Mouse (Mus musculus) brain, adult 10 weeks (tissue): ENCODE results near the gene Eif3i. TPM values are rescaled to one million over a fixed set of nuclear protein-coding genes. Genes with fewer than 3 reads are reported as not detected.

Experiments used
- polyA plus RNA-seq: library from polyadenylated mRNA; stranded (reverse); fragments of 350-450 nt; fragmentation: Illumina TruSeq; extraction: RNeasy Lipid Tissue Mini Kit (QIAGEN cat#74804); gene quantifications from one replicate; pipeline ENCODE4 v1.2.3, GENCODE M21; 2015; ENCODE audit warnings: low read depth, low replicate concordance

The Eif3i gene
- 229 TPM for polyA plus RNA-seq

GRCm38 (mm10) chr4:129600233-129601158, at the start of gene Eif3i, which contains the start of gene Tmem234:
Gene Eif3i, minus strand, starts transcription at chr4:129600648.
Gene Tmem234, plus strand, starts transcription at chr4:129600668.

DNA sequence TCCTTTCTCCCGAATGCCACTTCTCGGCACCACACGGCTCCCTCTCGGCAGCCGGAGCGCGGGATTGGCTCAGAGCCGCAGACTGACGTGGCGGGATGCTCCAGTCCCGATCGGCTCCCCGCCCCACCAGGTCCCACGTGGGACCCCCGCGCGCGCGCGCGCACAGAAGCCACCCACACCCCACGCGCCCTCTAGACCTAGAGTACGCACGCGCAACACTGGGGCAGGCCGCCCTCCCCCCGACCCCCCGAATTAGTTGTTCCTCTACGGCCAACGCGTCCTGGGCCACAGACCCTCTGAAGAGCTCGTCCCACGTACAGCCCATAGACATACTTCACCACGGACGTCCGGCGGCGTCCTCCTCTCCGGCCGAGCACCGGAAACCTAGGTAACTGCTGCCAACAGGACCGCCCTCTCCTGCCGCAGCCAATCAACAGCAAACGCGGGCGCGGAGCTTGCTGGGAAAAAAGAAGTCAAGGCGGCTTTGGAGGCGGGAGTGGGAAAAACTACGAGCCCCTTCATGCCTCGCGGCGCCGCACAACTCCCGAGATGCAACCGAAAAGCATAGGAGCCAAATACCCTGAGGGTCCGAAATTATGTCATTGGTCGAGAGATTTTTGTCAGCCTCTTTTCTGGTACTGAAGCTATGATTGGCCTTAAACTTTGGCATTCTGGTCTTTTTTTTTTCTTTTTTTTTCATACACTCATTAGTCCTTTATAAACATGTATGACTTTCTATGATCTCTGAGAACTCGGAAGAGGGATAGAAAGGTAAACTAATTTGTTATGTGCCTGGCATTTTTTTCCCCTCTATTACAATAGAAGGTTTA, 40.4 kb upstream of the Eif3i start, which contains the start of gene Txlna:
Gene Txlna, minus strand, starts transcription at position 428 of the 830 bp plus-strand sequence.

DNA sequence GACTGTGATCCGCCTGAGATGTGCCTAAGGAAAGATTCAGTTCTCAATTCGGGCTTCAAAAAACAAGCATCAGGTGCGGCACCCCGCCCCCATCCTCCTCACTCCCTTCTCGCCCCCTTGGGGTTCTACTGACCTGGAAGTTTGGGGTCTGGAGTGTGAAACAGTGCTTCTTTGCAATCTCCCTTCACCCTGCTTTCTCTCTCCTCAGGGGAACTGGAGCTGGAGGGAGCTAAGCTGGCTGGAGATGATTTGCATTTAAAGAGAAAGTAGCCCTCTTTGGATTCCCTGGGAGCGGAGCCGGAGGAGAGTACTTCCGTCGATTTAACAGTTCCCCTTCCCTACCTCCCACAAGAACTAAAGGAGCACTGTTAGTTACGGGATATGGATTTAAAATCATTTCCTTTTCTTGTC, 23.2 kb upstream of the Eif3i start, which contains the start of gene Ccdc28b:
Gene Ccdc28b, minus strand, starts transcription at position 267 of the 411 bp plus-strand sequence.

GRCm38 (mm10) chr4:129618786-129619691, 18.6 kb upstream of the Eif3i start, which contains the start of gene Iqcc:
Gene Iqcc, minus strand, starts transcription at chr4:129619099.

GRCm38 (mm10) chr4:129614093-129614492, 13.6 kb upstream of the Eif3i start, which contains the start of gene Dcdc2b:
Gene Dcdc2b, minus strand, starts transcription at chr4:129614257.

DNA sequence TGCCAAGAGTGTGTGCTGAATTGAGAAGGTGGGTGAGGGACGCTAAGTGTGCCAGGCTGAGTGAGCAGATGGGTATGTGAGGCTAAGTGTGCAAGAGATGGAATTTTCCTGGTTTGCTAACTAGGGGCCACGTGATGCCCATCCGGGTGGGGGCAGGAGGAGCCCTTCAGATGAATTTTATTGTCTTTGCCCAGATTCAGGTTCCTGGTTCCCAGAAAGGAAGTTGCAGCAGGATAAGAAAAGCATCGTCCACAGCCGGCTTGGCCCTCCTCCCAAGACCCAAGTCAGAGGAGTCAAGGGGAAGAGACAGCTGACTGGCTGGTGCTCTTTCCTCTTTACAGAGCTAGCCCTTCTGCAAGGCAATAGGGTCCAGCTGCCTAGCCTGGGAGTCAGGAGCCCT, 22.0 kb downstream of the Eif3i start, which contains the start of gene Fam167b:
Gene Fam167b, minus strand, starts transcription at position 84 of the 400 bp plus-strand sequence.

GRCm38 (mm10) chr4:129573430-129573829, 27.0 kb downstream of the Eif3i start, which contains the start of gene Lck:
Gene Lck, minus strand, starts transcription at chr4:129573641.

GRCm38 (mm10) chr4:129542592-129543141, 57.8 kb downstream of the Eif3i start, which contains the start of gene Hdac1:
Gene Hdac1, minus strand, starts transcription at chr4:129542713.

Other genes starting within 250 kb of the Eif3i start
- gene Zbtb8a, start 222.5 kb downstream of the Eif3i start, polyA plus RNA-seq, result 6.8 TPM
- gene Zbtb8b, start 159.8 kb downstream of the Eif3i start, polyA plus RNA-seq, result 3.6 TPM
- 50.2 TPM for gene Bsdc1, start 139.1 kb downstream of the Eif3i start, polyA plus RNA-seq
- gene Tssk3, start 109.6 kb downstream of the Eif3i start, polyA plus RNA-seq, result not detected
- gene Fam229a, start 109.5 kb downstream of the Eif3i start, polyA plus RNA-seq, result not detected
- 72.9 TPM for gene Marcksl1, start 87.1 kb downstream of the Eif3i start, polyA plus RNA-seq
- 38.9 TPM for gene Hdac1, start 57.9 kb downstream of the Eif3i start, polyA plus RNA-seq
- 2.3 TPM for gene Lck, start 27.0 kb downstream of the Eif3i start, polyA plus RNA-seq
- 1.2 TPM for gene Fam167b, start 22.1 kb downstream of the Eif3i start, polyA plus RNA-seq
- gene Tmem234, start within 50 bp of the Eif3i start, polyA plus RNA-seq, result 151 TPM
- gene Dcdc2b, start 13.6 kb upstream of the Eif3i start, polyA plus RNA-seq, result 5.6 TPM
- 33.5 TPM for gene Iqcc, start 18.5 kb upstream of the Eif3i start, polyA plus RNA-seq
- 55.4 TPM for gene Ccdc28b, start 23.3 kb upstream of the Eif3i start, polyA plus RNA-seq
- 33.5 TPM for gene Txlna, start 40.4 kb upstream of the Eif3i start, polyA plus RNA-seq
- 45.4 TPM for gene Kpna6, start 72.1 kb upstream of the Eif3i start, polyA plus RNA-seq
- 7.9 TPM for gene Tmem39b, start 96.2 kb upstream of the Eif3i start, polyA plus RNA-seq
- gene Khdrbs1, start 141.7 kb upstream of the Eif3i start, polyA plus RNA-seq, result 91.9 TPM
- gene Ptp4a2, start 210.6 kb upstream of the Eif3i start, polyA plus RNA-seq, result 159 TPM